7 mouse cellular contexts compared by ENCODE assay signal in genomic region chr9:90163749-90164095, GRCm38 (mm10). TPM values are rescaled to one million over a fixed set of nuclear protein-coding genes. Genes with fewer than 3 reads are reported as not detected.
DNase-seq lines count a peak whose midpoint lies in the region; ATAC-seq and TF ChIP-seq lines count a peak whose summit lies in the region.

No protein-coding gene starts in this region.

- H3K79me3 ChIP-seq in C2C12 (ENCODE audit: low read depth): peaks cover 1% of the 10 kb centered on the region

- no peak overlapping the region; the same call in 1 of the 2 replicates for H3K27ac ChIP-seq in forebrain, embryonic 16.5 days (ENCODE audit: low read length)
- peak overlapping the region; percentile 82 for H3K27ac ChIP-seq in intestine, embryonic 14.5 days (ENCODE audit: low read depth)
- no peak overlapping the region for H3K27ac ChIP-seq in liver, embryonic 15.5 days (replicated peaks)
- H3K27ac ChIP-seq in olfactory bulb, adult 2 months (ENCODE audit: insufficient read depth, low read depth, low read length): no peak overlapping the region

- DNase-seq in intestine, embryonic 14.5 days (ENCODE audit: low spot score): no peak
- no peak for DNase-seq in right cerebral cortex, adult 2 months (ENCODE audit: low spot score in 2 of 2)

- H3ac ChIP-seq in C2C12 (ENCODE audit: control insufficient read depth, insufficient read length, low read depth): peak overlapping the region; percentile 73

- peak overlapping the region; percentile 82 for H3K9ac ChIP-seq in forebrain, embryonic 16.5 days (replicated peaks; ENCODE audit: low read depth, low read length)
- peak overlapping the region; percentile 76 for H3K9ac ChIP-seq in intestine, embryonic 14.5 days (ENCODE audit: low read length)
- H3K9ac ChIP-seq in liver, embryonic 15.5 days: no peak overlapping the region

- peak overlapping the region; percentile 88 for H3K4me2 ChIP-seq in forebrain, embryonic 16.5 days (ENCODE audit: low read length)
- peak overlapping the region; percentile 87 for H3K4me2 ChIP-seq in intestine, embryonic 14.5 days (ENCODE audit: low read length)
- H3K4me2 ChIP-seq in liver, embryonic 15.5 days: peak overlapping the region; percentile 78

- H3K9me3 ChIP-seq in E14TG2a.4 (ENCODE audit: low read length): no peaks in the 10 kb centered on the region
- peaks cover 4% of the 10 kb centered on the region; the same call in 1 of the 2 replicates for H3K9me3 ChIP-seq in forebrain, embryonic 16.5 days (ENCODE audit: control insufficient read depth, low read length)
- 0 out of 2 replicates have a peak, but pooled peaks cover 5% of the 10 kb centered on the region for H3K9me3 ChIP-seq in intestine, embryonic 14.5 days (ENCODE audit: control insufficient read depth, low read length)
- no peaks in the 10 kb centered on the region for H3K9me3 ChIP-seq in liver, embryonic 15.5 days (replicated peaks)

- WGBS in forebrain, embryonic 16.5 days: under 1% methylated on average over 18 of the region's 18 CpGs
- 2% methylated on average over 18 of the region's 18 CpGs for WGBS in intestine, embryonic 14.5 days
- WGBS in liver, embryonic 15.5 days (ENCODE audit: insufficient replicate concordance): 1% methylated on average over 18 of the region's 18 CpGs
- 4% methylated on average over 18 of the region's 18 CpGs for WGBS in olfactory bulb, adult 2 months

- ATAC-seq in forebrain, embryonic 16.5 days: peak; percentile 32
- no peak; the same call in 1 of the 2 replicates for ATAC-seq in intestine, embryonic 14.5 days (replicated peaks; ENCODE audit: low FRiP score, low TSS enrichment, low read depth)
- ATAC-seq in liver, embryonic 15.5 days (ENCODE audit: insufficient read depth): 0 out of 2 replicates have a peak, but pooled peaks have one; percentile 19

- H3K27me3 ChIP-seq in C2C12 (ENCODE audit: control insufficient read depth, insufficient read depth, insufficient read length) (no peaks in the 10 kb centered on the region), E14TG2a.4 (ENCODE audit: insufficient read depth, low read length) (peaks cover 54% of the 10 kb centered on the region)
- no peaks in the 10 kb centered on the region for H3K27me3 ChIP-seq in forebrain, embryonic 16.5 days (replicated peaks; ENCODE audit: control insufficient read depth, insufficient read depth, low read length)
- no peaks in the 10 kb centered on the region for H3K27me3 ChIP-seq in intestine, embryonic 14.5 days (replicated peaks; ENCODE audit: control insufficient read depth, insufficient read depth, low read length)
- peaks cover 45% of the 10 kb centered on the region for H3K27me3 ChIP-seq in liver, embryonic 15.5 days

- no peak for TF ChIP-seq POLR2A in olfactory bulb, adult 2 months (IDR thresholded peaks at IDR 0.05; ENCODE audit: insufficient read depth, low read depth, low read length)

- H3K36me3 ChIP-seq in C2C12 (ENCODE audit: control insufficient read depth, insufficient read depth) (no peaks in the 10 kb centered on the region), E14TG2a.4 (ENCODE audit: insufficient read depth, low read length) (no peaks in the 10 kb centered on the region)
- no peaks in the 10 kb centered on the region for H3K36me3 ChIP-seq in forebrain, embryonic 16.5 days (ENCODE audit: control insufficient read depth, insufficient read depth)
- no peaks in the 10 kb centered on the region for H3K36me3 ChIP-seq in intestine, embryonic 14.5 days (ENCODE audit: control insufficient read depth, insufficient read depth, low read length)
- no peaks in the 10 kb centered on the region for H3K36me3 ChIP-seq in liver, embryonic 15.5 days (replicated peaks)

- peaks cover 10% of the 10 kb centered on the region for H3K79me2 ChIP-seq in C2C12 (ENCODE audit: control insufficient read depth, insufficient read depth)

- TF ChIP-seq CTCF in C2C12 (IDR thresholded peaks at IDR 0.05; ENCODE audit: control insufficient read depth, insufficient read depth, insufficient read length) (no peak), E14TG2a.4 (conservative IDR thresholded peaks at IDR 0.05; ENCODE audit: low read length) (no peak)
- no peak for TF ChIP-seq CTCF in olfactory bulb, adult 2 months (IDR thresholded peaks at IDR 0.05; ENCODE audit: insufficient read depth, low read depth, low read length)

- H3K4me1 ChIP-seq in E14TG2a.4 (replicated peaks; ENCODE audit: low read depth, low read length): peaks cover 23% of the 10 kb centered on the region
- peaks cover 27% of the 10 kb centered on the region for H3K4me1 ChIP-seq in forebrain, embryonic 16.5 days (replicated peaks; ENCODE audit: control insufficient read depth, insufficient read depth, low read length)
- H3K4me1 ChIP-seq in intestine, embryonic 14.5 days (replicated peaks; ENCODE audit: control insufficient read depth, insufficient read depth, low read length): peaks cover 8% of the 10 kb centered on the region; the same call in 1 of the 2 replicates
- peaks cover 10% of the 10 kb centered on the region for H3K4me1 ChIP-seq in liver, embryonic 15.5 days (replicated peaks)
- peaks cover 14% of the 10 kb centered on the region for H3K4me1 ChIP-seq in olfactory bulb, adult 2 months (ENCODE audit: control insufficient read depth, insufficient read depth, low read length)

- H3K4me3 ChIP-seq in C2C12 (ENCODE audit: insufficient read depth, poor library complexity, severe bottlenecking) (peak overlapping the region; percentile 53), E14TG2a.4 (replicated peaks; ENCODE audit: low read length) (peak overlapping the region; percentile 87)
- H3K4me3 ChIP-seq in forebrain, embryonic 16.5 days (replicated peaks; ENCODE audit: low read length): peak overlapping the region; percentile 52
- peak overlapping the region; percentile 79 for H3K4me3 ChIP-seq in intestine, embryonic 14.5 days (ENCODE audit: low read depth, low read length)
- peak overlapping the region; percentile 55 for H3K4me3 ChIP-seq in liver, embryonic 15.5 days (replicated peaks)
- peak overlapping the region; percentile 68 for H3K4me3 ChIP-seq in olfactory bulb, adult 2 months (ENCODE audit: insufficient read depth, low read depth, low read length)

TF ChIP-seq in C2C12, 6 proteins besides CTCF, POLR2A, EP300 and RAD21:
- TF ChIP-seq CEBPB (IDR thresholded peaks at IDR 0.05; ENCODE audit: low read depth) (no peak), MAX (IDR thresholded peaks at IDR 0.05) (no peak), MYOG (IDR thresholded peaks at IDR 0.05; ENCODE audit: control insufficient read depth, extremely low read depth, insufficient read length) (no peak), FOSL1 (IDR thresholded peaks at IDR 0.05; ENCODE audit: insufficient read depth, low read length, poor library complexity, severe bottlenecking) (no peak), USF1 (IDR thresholded peaks at IDR 0.05; ENCODE audit: low read depth) (no peak), MYOD1 (IDR thresholded peaks at IDR 0.05; ENCODE audit: control insufficient read depth, insufficient read length, low read depth) (no peak)

RNA-seq across cellular contexts. Expression of gene Adamts7, which starts 0.9 kb away (rescaled TPM):
- 9.8 TPM for polyA plus RNA-seq in C2C12 (2012; fragmentation: generic; extraction: Trizol)
- 14.0 and 14.1 TPM in 2 replicates for polyA plus RNA-seq in forebrain, embryonic 16.5 days (2015; fragmentation: Nextera tagmentation; extraction: Ambion mirVana)
- 18.7 and 20.7 TPM in 2 replicates for polyA plus RNA-seq in intestine, embryonic 14.5 days (2014; fragmentation: Nextera tagmentation; extraction: Ambion mirVana)
- polyA plus RNA-seq in liver, embryonic 15.5 days (2015; fragmentation: Nextera tagmentation; extraction: Ambion mirVana): 0.71 TPM in 2 replicates
- polyA plus RNA-seq in olfactory bulb, adult 2 months (2012; ENCODE audit: insufficient read depth, insufficient read length, low replicate concordance, missing spikeins): not detected in 2 replicates

RNA-seq across cellular contexts. Expression of gene Morf4l1, which starts 49.1 kb away (rescaled TPM):
- polyA plus RNA-seq in C2C12 (2012; fragmentation: generic; extraction: Trizol): 151 TPM
- polyA plus RNA-seq in forebrain, embryonic 16.5 days (2015; fragmentation: Nextera tagmentation; extraction: Ambion mirVana): 520 and 524 TPM in 2 replicates
- 414 and 456 TPM in 2 replicates for polyA plus RNA-seq in intestine, embryonic 14.5 days (2014; fragmentation: Nextera tagmentation; extraction: Ambion mirVana)
- 104 and 108 TPM in 2 replicates for polyA plus RNA-seq in liver, embryonic 15.5 days (2015; fragmentation: Nextera tagmentation; extraction: Ambion mirVana)
- polyA plus RNA-seq in olfactory bulb, adult 2 months (2012; ENCODE audit: insufficient read depth, insufficient read length, low replicate concordance, missing spikeins): 261 and 289 TPM in 2 replicates
